Mouse (Mus musculus): ENCODE results near the gene Odc1. TPM values are rescaled to one million over a fixed set of nuclear protein-coding genes. Genes with fewer than 3 reads are reported as not detected.

Gene Odc1
- total and polyA plus RNA-seq, 3 experiments = 44.6 to 303 (median 219) TPM

DNA sequence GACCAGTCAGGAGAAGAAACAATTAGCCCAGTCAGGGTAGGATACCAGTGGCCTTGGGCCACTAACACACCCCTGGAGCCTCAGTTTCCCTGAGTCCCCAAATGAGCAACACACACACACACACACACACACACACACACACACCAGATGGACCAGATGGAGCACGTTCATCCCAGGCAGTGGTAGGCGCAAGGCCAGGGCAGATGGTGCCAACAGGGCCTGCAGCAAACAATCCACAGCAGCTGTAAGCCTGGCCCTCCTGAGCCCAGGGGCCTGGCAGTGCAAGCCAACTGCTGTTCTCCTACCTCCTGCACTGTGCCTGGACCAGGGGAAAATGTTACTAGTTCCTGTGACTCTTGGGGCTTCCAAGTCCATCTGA is 13.4 kb downstream of the Odc1 start:
- Histone ChIP-seq H3K4me1 (ENCODE audit: insufficient read depth, low read depth, low read length) (0 out of 2 replicates have a peak, but pooled peaks cover 2% of the 10 kb centered on the region), H3K27me3 (ENCODE audit: insufficient read depth, low read length) (no peaks in the 10 kb centered on the region; the same call in 1 of the 2 replicates), H3K9me3 (replicated peaks) (no peaks in the 10 kb centered on the region), H3K4me3 (ENCODE audit: low read depth, low read length) (no peak overlapping the region), H3K36me3 (replicated peaks) (peaks cover 1% of the 10 kb centered on the region)
- ATAC-seq (ENCODE audit: extremely low read depth, insufficient number of reproducible peaks, low FRiP score, poor library complexity, severe bottlenecking) (no peak), DNase-seq (ENCODE audit: low spot score) (no peak)
- no peak for TF ChIP-seq TAL1 (conservative IDR thresholded peaks at IDR 0.05; ENCODE audit: low read depth, low read length)
- TF ChIP-seq GATA1 (IDR thresholded peaks at IDR 0.05; ENCODE audit: borderline replicate concordance, low read length) = no peak
- TF ChIP-seq CTCF (IDR thresholded peaks at IDR 0.05; ENCODE audit: low read depth, low read length) = no peak
- TF ChIP-seq GATA2 (IDR thresholded peaks at IDR 0.05; ENCODE audit: borderline replicate concordance, low read depth, low read length) = no peak
- no peak for TF ChIP-seq POLR2AphosphoS5 (IDR thresholded peaks at IDR 0.05; ENCODE audit: insufficient replicate concordance, low read depth, low read length)

DNA sequence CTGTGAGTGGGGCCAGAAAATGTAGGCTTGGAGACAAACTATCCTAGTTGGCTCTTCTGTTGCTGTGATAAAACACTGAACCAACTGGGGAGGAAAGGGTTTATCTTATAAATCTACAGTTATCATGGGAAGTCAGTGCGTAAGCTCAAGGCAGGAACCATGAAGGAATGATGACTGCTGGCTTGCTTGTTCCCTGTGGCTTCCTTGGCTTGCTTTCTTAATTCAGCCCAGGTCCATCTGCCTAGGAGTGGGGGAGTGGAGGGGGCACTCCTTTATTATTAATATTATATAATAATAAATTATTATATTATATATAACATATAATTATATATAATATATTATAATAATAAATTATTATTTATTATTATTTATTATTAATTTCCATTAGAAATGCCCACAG is 17.8 kb downstream of the Odc1 start:
- ATAC-seq (ENCODE audit: extremely low read depth, insufficient number of reproducible peaks, low FRiP score, poor library complexity, severe bottlenecking) (no peak), DNase-seq (ENCODE audit: low spot score) (no peak)
- no peak for TF ChIP-seq TAL1 (conservative IDR thresholded peaks at IDR 0.05; ENCODE audit: low read depth, low read length)
- TF ChIP-seq GATA2 (IDR thresholded peaks at IDR 0.05; ENCODE audit: borderline replicate concordance, low read depth, low read length) = no peak
- no peak for TF ChIP-seq POLR2AphosphoS5 (IDR thresholded peaks at IDR 0.05; ENCODE audit: insufficient replicate concordance, low read depth, low read length)
- no peak for TF ChIP-seq GATA1 (IDR thresholded peaks at IDR 0.05; ENCODE audit: borderline replicate concordance, low read length)
- TF ChIP-seq CTCF (IDR thresholded peaks at IDR 0.05; ENCODE audit: low read depth, low read length) = no peak
- H3K27me3 ChIP-seq (ENCODE audit: insufficient read depth, low read length) = no peaks in the 10 kb centered on the region; the same call in 1 of the 2 replicates
- no peak overlapping the region for H3K4me3 ChIP-seq (ENCODE audit: low read depth, low read length)
- no peaks in the 10 kb centered on the region for H3K9me3 ChIP-seq (replicated peaks)
- no peaks in the 10 kb centered on the region for H3K4me1 ChIP-seq (ENCODE audit: insufficient read depth, low read depth, low read length)
- no peaks in the 10 kb centered on the region for H3K36me3 ChIP-seq (replicated peaks)

DNA sequence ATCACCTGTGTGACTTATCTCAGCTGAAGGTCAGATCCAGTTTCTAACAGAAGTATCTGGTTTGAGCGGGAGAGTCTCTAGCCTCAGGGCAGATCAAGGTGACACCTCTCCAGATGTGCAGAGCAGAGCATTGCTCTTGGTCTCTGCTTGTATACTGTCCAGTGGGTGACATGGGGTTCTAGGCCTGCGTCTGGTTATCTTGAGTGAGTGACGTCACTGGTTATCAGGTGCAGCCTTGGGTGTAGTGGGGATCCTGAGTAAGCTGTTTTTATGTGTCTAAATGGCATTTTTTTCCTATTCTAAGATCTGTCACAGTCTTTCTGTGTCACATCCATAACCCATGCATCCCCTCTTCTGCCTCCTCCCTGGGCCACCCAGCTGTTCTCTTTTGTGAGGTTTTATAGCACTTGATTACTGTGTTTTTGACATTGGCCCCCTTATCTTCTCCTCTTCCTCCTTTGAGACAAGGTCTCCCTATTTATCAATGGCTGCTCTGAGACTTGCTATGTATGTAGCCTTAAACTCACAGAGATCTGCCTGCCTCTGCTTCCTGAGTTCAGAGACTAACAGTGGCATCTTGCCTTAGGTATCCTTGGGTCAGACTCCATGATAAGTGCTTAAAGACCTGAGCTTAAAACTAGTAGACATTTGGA is 20.9 kb downstream of the Odc1 start:
- DNase-seq (ENCODE audit: low spot score) = no peak
- TF ChIP-seq TAL1 (conservative IDR thresholded peaks at IDR 0.05; ENCODE audit: low read depth, low read length) = no peak

DNA sequence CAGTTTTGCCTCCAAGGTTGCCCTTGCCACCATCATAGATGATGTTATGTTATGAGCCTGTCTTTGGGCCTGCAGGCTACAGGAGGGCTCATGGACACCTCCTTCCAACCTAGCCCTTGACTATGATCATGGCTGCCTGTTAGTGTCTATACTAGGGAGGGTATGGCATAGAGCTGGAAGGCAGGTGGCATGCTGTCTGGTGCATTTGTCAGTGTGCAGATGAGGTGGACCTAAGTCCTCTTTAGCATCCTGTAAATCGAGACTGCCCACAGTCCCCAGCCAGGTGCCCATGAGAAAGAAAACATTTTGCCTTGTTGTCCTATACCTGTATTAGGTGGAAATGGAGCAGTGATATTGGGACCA is 21.4 kb downstream of the Odc1 start:
- H3K27me3 ChIP-seq (ENCODE audit: insufficient read depth, low read length) = no peaks in the 10 kb centered on the region; the same call in 1 of the 2 replicates
- H3K36me3 ChIP-seq (replicated peaks) = no peaks in the 10 kb centered on the region
- no peaks in the 10 kb centered on the region for H3K9me3 ChIP-seq (replicated peaks)
- TF ChIP-seq TAL1 (conservative IDR thresholded peaks at IDR 0.05; ENCODE audit: low read depth, low read length) (no peak), CTCF (IDR thresholded peaks at IDR 0.05; ENCODE audit: low read depth, low read length) (no peak), GATA2 (IDR thresholded peaks at IDR 0.05; ENCODE audit: borderline replicate concordance, low read depth, low read length) (no peak), GATA1 (IDR thresholded peaks at IDR 0.05; ENCODE audit: borderline replicate concordance, low read length) (no peak), POLR2AphosphoS5 (IDR thresholded peaks at IDR 0.05; ENCODE audit: insufficient replicate concordance, low read depth, low read length) (no peak)
- ATAC-seq (ENCODE audit: extremely low read depth, insufficient number of reproducible peaks, low FRiP score, poor library complexity, severe bottlenecking) (no peak), DNase-seq (ENCODE audit: low spot score) (no peak)
- H3K4me1 ChIP-seq (ENCODE audit: insufficient read depth, low read depth, low read length) = no peaks in the 10 kb centered on the region
- H3K4me3 ChIP-seq (ENCODE audit: low read depth, low read length) = no peak overlapping the region

More for the DNA sequence above, 20.9 kb downstream of the Odc1 start:
- ATAC-seq (ENCODE audit: extremely low read depth, insufficient number of reproducible peaks, low FRiP score, poor library complexity, severe bottlenecking) = no peak
- H3K9me3 ChIP-seq (replicated peaks) = no peaks in the 10 kb centered on the region
- no peaks in the 10 kb centered on the region for H3K4me1 ChIP-seq (ENCODE audit: insufficient read depth, low read depth, low read length)
- no peak overlapping the region for H3K4me3 ChIP-seq (ENCODE audit: low read depth, low read length)
- H3K27me3 ChIP-seq (ENCODE audit: insufficient read depth, low read length) = no peaks in the 10 kb centered on the region; the same call in 1 of the 2 replicates
- H3K36me3 ChIP-seq (replicated peaks) = no peaks in the 10 kb centered on the region

DNA sequence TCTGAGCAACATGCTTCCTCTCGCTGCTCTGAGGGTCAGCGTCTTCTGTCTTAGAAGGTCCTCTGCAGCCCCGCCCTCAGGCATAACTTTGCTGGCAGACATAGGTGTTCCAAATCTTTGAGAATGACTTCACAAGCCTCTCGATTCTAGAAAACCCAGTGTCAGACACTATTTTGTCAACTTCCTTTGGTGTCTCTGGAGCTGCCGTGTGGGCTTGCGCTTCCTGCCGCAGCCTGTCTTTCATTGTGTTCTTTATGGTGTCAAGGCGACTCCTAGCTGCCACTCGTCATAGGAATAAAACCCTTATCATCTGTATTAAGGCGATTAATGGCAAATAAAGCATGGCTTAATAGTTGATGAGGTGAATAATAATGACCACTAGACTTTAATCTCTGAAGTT is 24.0 kb downstream of the Odc1 start:
- DNase-seq (ENCODE audit: low spot score) (no peak), ATAC-seq (ENCODE audit: extremely low read depth, insufficient number of reproducible peaks, low FRiP score, poor library complexity, severe bottlenecking) (no peak)
- Histone ChIP-seq H3K27me3 (ENCODE audit: insufficient read depth, low read length) (no peaks in the 10 kb centered on the region), H3K9me3 (replicated peaks) (no peaks in the 10 kb centered on the region), H3K4me1 (ENCODE audit: insufficient read depth, low read depth, low read length) (no peaks in the 10 kb centered on the region), H3K36me3 (replicated peaks) (no peaks in the 10 kb centered on the region), H3K4me3 (ENCODE audit: low read depth, low read length) (no peak overlapping the region)
- TF ChIP-seq CTCF (IDR thresholded peaks at IDR 0.05; ENCODE audit: low read depth, low read length) (no peak), TAL1 (conservative IDR thresholded peaks at IDR 0.05; ENCODE audit: low read depth, low read length) (no peak), GATA2 (IDR thresholded peaks at IDR 0.05; ENCODE audit: borderline replicate concordance, low read depth, low read length) (no peak), GATA1 (IDR thresholded peaks at IDR 0.05; ENCODE audit: borderline replicate concordance, low read length) (no peak), POLR2AphosphoS5 (IDR thresholded peaks at IDR 0.05; ENCODE audit: insufficient replicate concordance, low read depth, low read length) (no peak)

DNA sequence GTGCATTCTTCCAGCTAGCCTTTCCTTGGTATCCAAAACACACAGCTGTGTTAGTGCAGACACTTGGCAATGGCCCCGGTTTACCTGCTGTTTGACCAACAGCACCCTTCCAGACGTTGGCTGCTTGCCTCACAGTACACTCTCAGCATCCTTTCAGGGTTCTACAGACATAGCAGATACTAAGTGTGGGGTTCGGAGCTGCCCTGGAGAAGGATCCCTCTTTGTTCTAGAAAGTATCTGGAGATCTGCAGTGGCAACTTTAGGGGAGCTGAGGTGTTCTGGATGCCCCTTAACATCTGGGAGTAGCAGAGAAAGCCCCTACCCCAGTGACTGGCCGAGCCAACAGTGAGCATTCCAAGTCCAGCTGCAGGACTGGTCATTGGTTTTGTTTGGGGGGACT is 30.0 kb downstream of the Odc1 start:
- Histone ChIP-seq H3K4me3 (ENCODE audit: low read depth, low read length) (no peak overlapping the region), H3K9me3 (replicated peaks) (no peaks in the 10 kb centered on the region), H3K27me3 (ENCODE audit: insufficient read depth, low read length) (0 out of 2 replicates have a peak, but pooled peaks cover 11% of the 10 kb centered on the region), H3K36me3 (replicated peaks) (no peaks in the 10 kb centered on the region), H3K4me1 (ENCODE audit: insufficient read depth, low read depth, low read length) (no peaks in the 10 kb centered on the region)
- DNase-seq (ENCODE audit: low spot score) (no peak), ATAC-seq (ENCODE audit: extremely low read depth, insufficient number of reproducible peaks, low FRiP score, poor library complexity, severe bottlenecking) (no peak)
- TF ChIP-seq CTCF (IDR thresholded peaks at IDR 0.05; ENCODE audit: low read depth, low read length) (no peak), POLR2AphosphoS5 (IDR thresholded peaks at IDR 0.05; ENCODE audit: insufficient replicate concordance, low read depth, low read length) (no peak), TAL1 (conservative IDR thresholded peaks at IDR 0.05; ENCODE audit: low read depth, low read length) (no peak), GATA2 (IDR thresholded peaks at IDR 0.05; ENCODE audit: borderline replicate concordance, low read depth, low read length) (no peak), GATA1 (IDR thresholded peaks at IDR 0.05; ENCODE audit: borderline replicate concordance, low read length) (no peak)

Measured in G1E (cell line).